Mouse (Mus musculus) intestine, postnatal 0 days (tissue): ENCODE measurements around the gene Mycbp2. TPM values are rescaled to one million over a fixed set of nuclear protein-coding genes. Genes with fewer than 3 reads are reported as not detected.
A peak's percentile ranks its signal among the peaks of the same experiment; 100 is the strongest.

Source experiments
- ATAC-seq: fragments of 200-750 bp; cut with Nextera tagmentation; 2 replicates; pipeline ENCODE4 v1.8.0; 2017; ENCODE audit warnings: mild to moderate bottlenecking, moderate TSS enrichment, moderate library complexity
- H3K27ac ChIP-seq: fragments of 300-500 bp; sonication (generic); 2 replicates; pipeline ENCODE4 v1.5.1; 2014; ENCODE audit warnings: mild to moderate bottlenecking, low read depth, low read length, moderate library complexity
- H3K27me3 ChIP-seq: fragments of 300-500 bp; sonication (generic); replicated peaks from 2 replicates; pipeline ENCODE4 v1.6.1; 2014; ENCODE audit warnings: low read length, mixed read lengths; ENCODE audit not compliant: control insufficient read depth, insufficient read depth
- H3K36me3 ChIP-seq: fragments of 300-500 bp; sonication (generic); 2 replicates; pipeline ENCODE4 v1.6.1; 2014; ENCODE audit warnings: mild to moderate bottlenecking, moderate library complexity; ENCODE audit not compliant: control insufficient read depth, insufficient read depth
- H3K4me1 ChIP-seq: fragments of 300-500 bp; sonication (generic); replicated peaks from 2 replicates; pipeline ENCODE4 v1.6.1; 2014; ENCODE audit warnings: antibody characterized with exemption, low read length, mixed read lengths; ENCODE audit not compliant: control insufficient read depth, insufficient read depth
- H3K4me2 ChIP-seq: fragments of 300-500 bp; sonication (generic); replicated peaks from 2 replicates; pipeline ENCODE4 v1.6.1; 2014; ENCODE audit warnings: low read depth, mild to moderate bottlenecking, moderate library complexity
- H3K4me3 ChIP-seq: fragments of 300-500 bp; sonication (generic); 2 replicates; pipeline ENCODE4 v1.5.1; 2014; ENCODE audit warnings: low read depth, low read length
- H3K9ac ChIP-seq: fragments of 300-500 bp; sonication (generic); 2 replicates; pipeline ENCODE4 v1.6.1; 2014; ENCODE audit warnings: mild to moderate bottlenecking, low read depth, low read length
- H3K9me3 ChIP-seq: fragments of 300-500 bp; sonication (generic); 2 replicates; pipeline ENCODE4 v1.6.1; 2016; ENCODE audit warnings: mixed run types; ENCODE audit not compliant: control insufficient read depth
- CTCF ChIP-seq: sonication (generic); IDR thresholded peaks from 2 replicates; pipeline ENCODE4 v1.5.1; 2016; ENCODE audit warnings: low read depth, mild to moderate bottlenecking, control low read depth, antibody characterized with exemption, moderate library complexity
- WGBS: fragments of 180-500 bp; shearing (Covaris S2); extraction: QIAGEN DNeasy Blood & Tissue Kit; methylation state at CpG from one replicate; pipeline ENCODE4 v1.1.7; 2014; 5-methylcytosine and 5-hydroxymethylcytosine counted together
- polyA plus RNA-seq: library from polyadenylated mRNA; unstranded; fragments of >200 nt; fragmentation: Nextera tagmentation; extraction: Ambion mirVana; gene quantifications from 2 replicates; pipeline ENCODE4 v1.2.1, GENCODE M21; 2015

Mycbp2 gene
- polyA plus RNA-seq, 1 experiment from 2014 or later: 12.4 TPM

DNA sequence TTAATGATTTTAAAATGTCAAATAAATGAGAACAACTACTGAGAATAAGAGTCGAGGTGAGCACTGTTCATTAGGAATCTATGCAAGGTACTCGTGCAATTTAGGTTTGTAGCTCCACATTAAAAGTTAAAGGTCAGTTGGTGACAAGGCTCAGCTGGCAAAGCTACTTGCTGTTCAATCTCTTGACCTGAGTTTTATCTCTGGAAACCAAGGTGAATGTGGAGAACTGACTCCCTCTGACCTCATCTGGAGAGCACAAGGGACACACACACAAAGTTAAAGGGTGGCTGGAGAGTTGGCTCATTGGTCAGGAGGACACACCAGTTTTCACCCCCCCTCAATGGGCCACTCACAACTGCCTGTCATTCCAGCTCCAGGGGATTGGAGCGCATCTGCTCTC lies 245.4 kb downstream of the Mycbp2 start:
- Histone ChIP-seq H3K4me2 (no peak overlapping the region), H3K36me3 (peaks cover 2% of the 10 kb centered on the region; the same call in 1 of the 2 replicates), H3K9me3 (no peaks in the 10 kb centered on the region), H3K27me3 (no peaks in the 10 kb centered on the region), H3K4me3 (no peak overlapping the region), H3K4me1 (0 out of 2 replicates have a peak, but pooled peaks cover 8% of the 10 kb centered on the region), H3K9ac (no peak overlapping the region), H3K27ac (peak overlapping the region; percentile 28; the same call in 1 of the 2 replicates)
- 63% methylated on average over 3 of the region's 3 CpGs for WGBS
- no peak for TF ChIP-seq CTCF
- ATAC-seq: no peak

DNA sequence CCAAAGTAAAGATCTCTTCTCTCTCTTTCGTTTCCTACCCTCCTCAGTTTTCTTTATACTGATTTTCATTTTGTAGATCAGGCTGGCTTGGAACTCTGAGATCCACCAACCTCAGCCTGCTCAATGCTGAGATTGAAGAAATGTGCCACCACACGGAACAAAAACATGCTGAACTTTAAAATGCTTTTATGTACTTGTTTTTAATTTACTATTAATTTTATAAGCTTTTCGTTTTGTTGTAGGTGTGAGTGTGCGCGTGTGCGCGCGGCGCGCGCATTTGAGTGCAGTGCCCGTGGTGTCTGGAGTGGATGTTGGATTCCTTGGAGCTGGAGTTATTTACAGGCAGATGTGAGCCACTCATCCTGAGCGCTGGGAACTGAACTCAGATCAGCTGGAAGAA lies 246.3 kb downstream of the Mycbp2 start:
- ATAC-seq: no peak
- WGBS: 75% methylated on average over 13 of the region's 13 CpGs
- Histone ChIP-seq H3K4me3 (no peak overlapping the region), H3K27me3 (no peaks in the 10 kb centered on the region), H3K36me3 (peaks cover 4% of the 10 kb centered on the region; the same call in 1 of the 2 replicates), H3K9me3 (no peaks in the 10 kb centered on the region), H3K27ac (peak overlapping the region; percentile 100; the same call in 1 of the 2 replicates), H3K9ac (no peak overlapping the region), H3K4me2 (peak overlapping the region; percentile 69; the same call in 1 of the 2 replicates), H3K4me1 (0 out of 2 replicates have a peak, but pooled peaks cover 8% of the 10 kb centered on the region)
- no peak for TF ChIP-seq CTCF

DNA sequence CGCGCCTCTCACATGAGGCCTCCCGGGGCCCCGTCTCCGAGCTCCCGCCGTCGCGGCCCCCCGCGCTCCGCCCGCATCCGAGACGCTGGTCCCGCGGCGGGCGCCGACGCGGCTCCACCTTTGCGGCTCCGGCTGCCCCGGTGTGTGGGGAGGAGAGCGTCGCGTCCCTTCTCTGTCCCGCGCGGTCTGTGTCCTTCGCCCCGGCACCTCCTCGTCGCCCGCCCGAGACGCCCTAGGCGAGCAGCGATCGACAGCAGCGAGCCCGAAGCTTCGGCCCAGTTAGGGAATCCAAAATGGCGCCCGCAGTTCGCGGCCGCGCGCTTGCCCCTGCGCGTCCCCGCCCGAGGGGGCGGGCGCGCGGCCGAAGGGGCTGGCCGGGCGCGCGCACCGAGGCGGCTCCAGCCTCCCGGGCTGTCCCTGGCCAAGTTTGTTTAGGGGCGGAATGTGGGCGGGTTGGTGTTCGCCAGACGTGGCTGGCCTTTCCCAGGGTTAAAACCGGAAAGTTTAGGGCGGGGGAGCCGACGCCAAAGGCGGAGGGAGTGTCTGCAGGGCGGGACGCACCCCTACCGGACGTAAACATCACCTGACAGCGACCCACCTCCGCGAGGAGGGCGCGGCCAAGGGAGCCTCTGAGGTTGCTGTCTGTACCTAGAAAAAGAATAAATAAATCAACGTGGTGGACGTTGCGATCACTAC lies 247.2 kb downstream of the Mycbp2 start, which contains the start of gene Fbxl3:
Gene Fbxl3, minus strand, starts transcription at position 329 of the 696 bp plus-strand sequence.
- Histone ChIP-seq H3K27me3 (no peaks in the 10 kb centered on the region), H3K4me1 (0 out of 2 replicates have a peak, but pooled peaks cover 8% of the 10 kb centered on the region), H3K36me3 (peaks cover 4% of the 10 kb centered on the region; the same call in 1 of the 2 replicates), H3K27ac (peak within 1 kb of the TSS; percentile 100), H3K9me3 (no peaks in the 10 kb centered on the region), H3K9ac (peak within 1 kb of the TSS; percentile 97), H3K4me2 (peak within 1 kb of the TSS; percentile 69), H3K4me3 (peak within 1 kb of the TSS; percentile 74)
- peak; percentile 92 for ATAC-seq
- TF ChIP-seq CTCF: peak; percentile 12
- under 1% methylated on average over 88 of the region's 88 CpGs for WGBS

DNA sequence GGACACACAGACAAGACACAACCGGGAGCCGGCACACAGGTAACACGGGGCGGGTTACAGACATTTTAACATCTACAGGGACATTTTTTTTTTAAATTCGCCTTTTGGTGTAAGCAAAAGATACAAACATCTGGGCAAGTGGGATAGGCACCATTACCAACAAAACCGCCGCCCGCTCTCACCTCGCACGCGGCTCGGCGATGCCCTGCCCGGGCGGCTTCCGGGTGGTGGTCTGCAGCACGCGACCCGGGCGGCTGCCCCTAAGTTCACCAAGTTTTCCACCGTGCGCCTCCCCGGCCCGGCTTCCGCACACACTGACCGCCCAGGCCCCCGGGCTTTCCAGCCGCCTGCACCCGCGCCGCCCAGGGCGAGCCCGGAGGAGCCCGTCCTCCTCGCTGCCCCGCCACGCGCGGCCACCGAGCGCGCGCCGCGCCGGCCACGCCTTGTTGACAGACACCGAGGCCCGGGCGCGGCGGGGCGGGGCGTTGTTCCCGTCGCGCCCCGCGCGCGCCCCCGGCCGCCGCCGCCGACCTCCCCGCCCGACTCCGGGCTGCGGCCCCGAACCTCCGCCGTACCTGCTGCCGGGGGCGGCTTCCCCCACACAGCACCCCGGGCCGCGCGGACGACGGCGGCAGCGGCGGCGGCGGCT lies 247.9 kb downstream of the Mycbp2 start:
- Histone ChIP-seq H3K27me3 (no peaks in the 10 kb centered on the region), H3K4me2 (peak overlapping the region; percentile 69), H3K27ac (peak overlapping the region; percentile 100), H3K9me3 (no peaks in the 10 kb centered on the region), H3K9ac (peak overlapping the region; percentile 97), H3K4me1 (0 out of 2 replicates have a peak, but pooled peaks cover 8% of the 10 kb centered on the region), H3K4me3 (peak overlapping the region; percentile 74), H3K36me3 (peaks cover 4% of the 10 kb centered on the region; the same call in 1 of the 2 replicates)
- ATAC-seq: peak; percentile 75
- WGBS: under 1% methylated on average over 68 of the region's 86 CpGs
- no peak for TF ChIP-seq CTCF

DNA sequence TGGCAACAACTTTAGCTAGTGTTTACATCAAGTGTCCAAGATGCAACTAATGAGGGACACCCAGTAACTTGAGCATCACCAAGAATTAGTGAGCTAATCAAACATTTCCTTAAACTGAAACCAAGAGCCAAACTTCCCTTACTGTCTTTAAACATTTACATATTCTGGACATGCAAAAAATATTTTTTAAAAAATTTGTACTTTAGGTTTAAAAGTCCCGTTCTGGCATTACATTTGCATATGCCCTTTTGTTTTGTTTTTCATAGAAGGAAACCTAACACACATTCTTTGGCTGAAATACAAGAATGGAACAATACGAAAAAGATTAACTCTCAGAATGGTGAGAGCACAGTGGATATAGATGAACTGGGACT lies 248.4 kb downstream of the Mycbp2 start:
- 2% methylated on average over 2 of the region's 2 CpGs for WGBS
- Histone ChIP-seq H3K9me3 (no peaks in the 10 kb centered on the region), H3K36me3 (peaks cover 4% of the 10 kb centered on the region; the same call in 1 of the 2 replicates), H3K27me3 (no peaks in the 10 kb centered on the region), H3K4me3 (peak overlapping the region; percentile 74), H3K4me1 (peaks cover 8% of the 10 kb centered on the region; the same call in 1 of the 2 replicates), H3K9ac (peak overlapping the region; percentile 97), H3K27ac (peak overlapping the region; percentile 100), H3K4me2 (peak overlapping the region; percentile 69)
- no peak for ATAC-seq
- TF ChIP-seq CTCF: no peak

DNA sequence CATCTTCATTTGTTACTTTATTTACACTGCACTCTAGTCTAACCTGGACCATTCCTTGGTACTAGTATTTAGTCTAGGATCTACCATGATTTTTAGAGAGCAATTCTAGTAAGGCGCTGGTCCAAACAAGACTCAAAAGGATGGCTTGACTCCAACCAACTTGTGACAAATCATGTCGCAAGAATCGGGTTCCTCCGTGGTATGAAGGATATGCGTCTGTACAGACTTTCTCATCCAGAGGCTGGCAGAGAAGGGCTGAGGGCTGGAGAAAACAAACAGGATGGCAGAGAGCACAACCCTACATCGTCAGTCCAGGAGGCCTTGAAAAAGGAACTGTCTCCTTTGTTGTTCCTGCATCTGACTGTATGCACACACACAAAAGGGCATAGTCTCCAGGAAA lies 250.0 kb downstream of the Mycbp2 start:
- Histone ChIP-seq H3K9ac (no peak overlapping the region), H3K4me2 (peak overlapping the region; percentile 14; the same call in 1 of the 2 replicates), H3K27me3 (no peaks in the 10 kb centered on the region), H3K4me1 (peaks cover 4% of the 10 kb centered on the region; the same call in 1 of the 2 replicates), H3K27ac (no peak overlapping the region), H3K4me3 (no peak overlapping the region), H3K9me3 (no peaks in the 10 kb centered on the region), H3K36me3 (peaks cover 4% of the 10 kb centered on the region; the same call in 1 of the 2 replicates)
- 70% methylated on average over 6 of the region's 6 CpGs for WGBS
- ATAC-seq: no peak
- TF ChIP-seq CTCF: no peak
